Mouse (Mus musculus) right cerebral cortex, postnatal 10 days (tissue): ENCODE data around the gene B9d2.

Experiments used
- DNase-seq, 2 experiments: peaks; one replicate each; pipeline ENCODE4 v3.0.0; 2021; ENCODE audit warnings: low spot score in 2 of 2

B9d2 gene

DNA sequence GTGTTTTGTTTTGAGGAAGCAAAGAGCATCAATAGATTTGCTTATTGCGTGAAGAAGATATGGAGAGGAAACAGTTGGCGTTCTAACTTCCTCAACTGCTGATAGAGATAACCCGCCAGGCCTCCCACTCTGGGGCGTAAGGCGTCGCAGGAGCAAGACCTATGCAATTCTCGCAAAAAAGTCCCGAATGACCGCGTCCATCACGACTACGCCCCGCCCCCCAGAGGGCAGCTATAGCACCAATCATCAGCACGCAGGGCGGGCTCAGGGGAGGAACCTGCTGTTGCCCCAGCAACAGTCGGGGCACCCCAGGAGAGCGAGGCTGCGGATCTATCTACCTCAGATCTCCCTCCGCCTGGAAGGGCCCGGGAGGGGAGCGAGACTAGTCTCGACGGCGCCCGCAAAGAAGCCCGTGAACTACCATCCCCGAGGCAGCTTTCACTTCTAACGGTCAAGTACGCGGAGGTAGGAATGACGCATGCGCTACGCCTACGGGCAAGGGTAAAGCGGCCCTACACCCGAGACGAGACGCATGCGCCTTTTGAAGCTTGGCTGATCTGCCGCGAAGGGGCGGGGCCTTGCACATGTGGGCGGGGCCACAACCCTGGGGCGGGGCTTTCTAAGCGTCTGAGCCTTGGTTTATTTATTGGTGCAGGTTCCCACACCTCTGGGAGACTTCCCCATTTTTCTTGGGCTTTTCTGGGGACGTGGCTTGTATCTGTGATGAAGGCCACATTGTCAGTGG lies at the start of gene B9d2:
Gene B9d2, plus strand, starts transcription at position 267 of the 745 bp plus-strand sequence.
- peak; percentile 95 to 96 for DNase-seq

DNA sequence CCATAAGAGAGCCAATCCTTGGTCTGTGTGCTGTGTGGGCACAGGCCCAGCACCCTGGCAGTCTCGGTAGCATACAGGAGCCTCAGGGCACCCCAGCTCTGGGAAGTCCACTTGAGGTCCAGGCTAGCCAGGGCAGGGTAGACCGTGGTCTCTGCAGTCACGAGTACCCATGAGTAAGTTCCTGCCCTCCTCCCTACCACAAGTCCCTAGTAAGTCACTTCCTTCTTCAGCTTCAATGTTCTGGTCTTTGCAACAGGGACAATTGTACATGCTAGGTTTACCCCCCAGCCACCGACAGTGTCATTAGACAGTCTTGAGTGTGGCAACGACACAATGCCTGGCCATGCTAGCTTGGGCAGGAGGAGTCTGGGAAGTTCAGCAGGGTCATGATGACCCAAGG lies 47.9 kb upstream of the B9d2 start:
- DNase-seq = no peak

DNA sequence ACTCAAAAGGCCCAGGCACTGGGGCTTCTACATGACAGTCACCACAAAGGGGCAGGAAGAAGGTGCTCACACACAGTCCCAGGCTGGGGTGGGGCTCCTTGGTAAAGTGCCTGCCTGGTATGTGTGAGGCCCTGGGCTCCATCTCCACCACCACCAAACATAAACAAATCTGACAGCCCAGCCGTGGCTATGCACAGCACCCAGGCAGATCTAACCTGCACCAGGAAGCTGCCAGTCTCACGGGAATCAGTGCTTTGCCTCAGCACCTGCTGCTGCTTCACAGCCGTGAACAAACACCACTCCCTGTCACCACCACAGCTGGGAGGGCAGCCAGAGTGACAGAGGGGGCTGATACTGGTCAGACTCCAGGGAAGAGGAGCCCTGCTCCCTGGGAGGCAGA lies 44.2 kb upstream of the B9d2 start:
- no peak for DNase-seq

DNA sequence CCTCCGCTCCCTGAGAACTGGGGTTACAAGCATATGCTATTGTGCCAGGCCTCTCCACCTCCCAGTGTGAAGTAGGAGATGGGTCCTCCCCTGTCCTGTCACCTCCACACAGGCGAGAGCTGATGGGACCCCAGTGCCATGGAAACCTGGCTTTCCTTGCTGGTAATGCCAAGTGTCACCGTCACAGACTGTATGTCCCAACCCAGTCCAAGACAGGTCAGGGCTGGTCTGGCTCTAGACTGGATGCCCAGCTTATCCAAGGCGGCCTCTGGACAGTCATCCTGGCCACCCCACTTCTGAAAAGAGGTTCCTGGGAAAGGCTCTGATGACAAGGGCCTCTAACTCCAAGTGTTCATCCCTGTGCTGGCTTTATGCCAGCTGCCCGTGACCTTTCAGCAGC lies 43.5 kb upstream of the B9d2 start:
- no peak for DNase-seq

DNA sequence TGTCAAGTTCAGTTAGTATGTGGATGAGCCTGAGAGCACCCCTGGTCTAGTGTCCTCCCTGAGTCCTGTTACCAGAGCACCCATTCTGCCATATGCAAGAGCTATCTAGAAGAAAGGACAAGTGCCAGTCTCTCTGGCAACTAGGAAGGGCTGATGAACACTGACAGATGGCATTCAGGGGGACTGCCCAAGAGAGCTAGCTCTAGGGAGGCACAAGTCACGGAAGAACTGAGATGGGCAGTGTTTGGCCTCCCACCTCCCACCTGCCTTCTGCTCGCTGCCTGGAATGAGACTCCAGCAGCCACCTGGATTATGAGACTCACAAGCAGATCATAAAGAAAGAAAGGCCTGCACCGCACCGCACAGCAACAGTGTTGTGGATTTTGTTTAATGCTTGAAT lies 40.8 kb upstream of the B9d2 start:
- DNase-seq = no peak

DNA sequence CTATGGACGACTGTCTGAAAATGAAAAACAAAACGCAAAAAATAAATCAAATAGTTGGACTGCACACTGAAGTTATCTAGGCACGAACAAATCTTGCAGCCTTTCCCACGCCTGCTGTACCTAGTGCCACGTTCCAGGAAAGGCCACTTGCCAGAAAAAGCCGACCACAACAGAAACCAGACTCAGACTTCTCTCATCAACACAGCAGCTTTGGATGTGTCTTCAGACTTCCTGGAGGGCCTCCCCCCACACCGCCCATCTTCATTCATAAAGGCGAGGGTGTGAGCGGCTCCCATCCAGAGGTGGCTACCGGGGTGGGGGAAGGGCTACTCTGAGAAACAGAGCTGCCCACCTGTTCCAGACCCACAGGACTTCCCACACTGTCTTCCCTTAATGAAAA lies 36.4 kb upstream of the B9d2 start:
- DNase-seq = no peak

DNA sequence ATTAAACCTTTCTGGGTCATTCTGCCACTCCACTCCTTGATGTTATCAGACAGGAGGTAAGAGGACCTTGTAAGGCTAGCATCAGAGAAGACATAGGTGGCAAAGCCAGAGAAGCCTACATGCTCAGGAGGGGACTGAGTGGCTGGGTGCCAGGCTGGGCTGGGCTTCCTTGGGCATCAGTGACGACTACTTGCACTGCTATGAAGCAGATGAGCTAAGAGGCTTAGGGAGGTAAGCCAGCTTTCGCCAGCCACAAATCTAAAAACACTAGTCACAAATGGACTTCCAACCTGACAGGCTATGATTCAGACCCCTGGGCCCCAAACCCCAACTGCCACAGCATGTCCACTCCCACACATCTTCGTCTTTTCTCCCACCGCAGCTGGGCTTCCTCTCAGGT lies 35.9 kb upstream of the B9d2 start:
- no peak for DNase-seq

DNA sequence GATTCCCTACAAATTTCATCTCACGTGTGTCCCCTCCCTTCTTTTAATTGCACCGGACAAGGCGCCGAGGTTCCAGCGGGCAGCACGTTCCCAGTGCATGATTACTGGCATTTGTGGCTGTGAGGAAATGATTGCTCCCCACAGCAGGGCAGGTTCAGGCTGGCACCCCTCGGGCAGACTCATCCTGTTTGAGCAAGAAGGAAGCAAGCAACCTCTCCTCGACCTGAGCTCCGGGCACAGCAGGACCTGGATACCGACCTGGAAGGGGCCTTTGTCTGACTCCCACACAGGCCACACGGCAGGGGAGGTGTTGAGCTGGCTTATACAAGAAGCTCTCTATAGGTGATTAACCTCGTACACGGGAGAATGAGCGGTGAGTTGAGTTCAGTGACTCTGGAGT lies 35.5 kb upstream of the B9d2 start:
- DNase-seq = no peak

DNA sequence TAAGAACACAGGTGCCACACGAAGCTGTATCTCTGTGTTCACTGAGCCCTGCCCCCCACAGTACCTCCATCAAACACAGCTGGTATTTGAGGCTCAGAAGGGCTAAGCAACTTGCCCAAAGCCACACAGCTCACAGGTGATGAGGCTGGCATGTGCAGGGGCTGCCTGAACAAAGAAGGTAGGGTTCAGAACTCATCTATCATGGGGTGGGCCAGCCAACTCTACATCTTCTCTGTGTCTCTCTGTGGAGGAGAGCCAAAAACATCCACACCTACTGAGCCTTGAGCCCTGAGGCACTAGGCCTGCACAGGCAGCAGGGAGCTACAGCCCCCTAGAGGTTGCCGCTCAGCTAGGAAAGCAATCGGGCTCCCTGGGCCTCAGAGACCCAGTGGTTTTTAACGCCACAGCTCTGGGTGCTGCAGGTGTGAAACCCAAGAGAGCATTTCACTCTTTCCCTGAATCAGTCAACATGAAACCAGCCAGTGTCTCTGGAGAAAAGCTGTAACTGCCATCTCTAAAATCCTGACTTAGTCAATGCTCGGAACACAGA lies 32.9 kb upstream of the B9d2 start:
- no peak for DNase-seq

DNA sequence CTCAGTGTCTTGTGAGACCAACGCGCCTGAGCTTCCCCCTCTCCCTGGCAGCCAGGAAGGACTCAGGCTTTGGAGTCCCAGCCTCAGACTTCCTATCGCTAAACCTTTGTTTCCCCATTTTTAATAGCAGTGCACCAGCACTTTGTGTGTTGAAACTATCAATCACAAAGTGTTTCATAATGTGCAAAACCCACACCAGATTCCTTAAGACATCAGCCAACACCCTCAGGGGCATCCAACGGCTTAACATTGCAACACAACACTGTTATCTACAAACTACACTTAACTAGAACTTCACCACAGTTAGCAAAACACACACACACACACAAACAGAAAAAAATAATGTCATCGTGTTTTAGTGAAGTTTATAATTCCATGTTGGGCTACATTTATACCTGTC lies 30.7 kb upstream of the B9d2 start:
- DNase-seq = no peak

DNA sequence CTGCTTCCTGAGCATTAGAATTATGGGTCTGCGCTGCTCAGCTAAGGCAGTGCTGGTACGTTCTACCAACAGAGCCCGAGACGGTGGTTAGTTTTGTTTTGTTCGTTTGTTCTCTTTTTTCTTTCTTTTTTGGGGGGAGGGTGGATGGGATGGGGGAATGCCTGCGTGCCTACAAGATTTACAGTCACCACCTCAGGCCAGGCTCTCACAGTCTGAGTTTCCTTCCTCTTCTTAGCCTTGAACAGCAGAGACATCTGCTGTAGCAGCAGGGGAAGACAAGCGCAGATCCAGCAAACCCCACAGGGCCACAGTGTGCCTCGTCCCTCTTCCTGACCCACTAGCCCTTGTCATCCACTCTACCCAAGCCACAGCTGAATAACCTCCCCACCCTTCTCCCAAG lies 29.3 kb upstream of the B9d2 start:
- DNase-seq = no peak

DNA sequence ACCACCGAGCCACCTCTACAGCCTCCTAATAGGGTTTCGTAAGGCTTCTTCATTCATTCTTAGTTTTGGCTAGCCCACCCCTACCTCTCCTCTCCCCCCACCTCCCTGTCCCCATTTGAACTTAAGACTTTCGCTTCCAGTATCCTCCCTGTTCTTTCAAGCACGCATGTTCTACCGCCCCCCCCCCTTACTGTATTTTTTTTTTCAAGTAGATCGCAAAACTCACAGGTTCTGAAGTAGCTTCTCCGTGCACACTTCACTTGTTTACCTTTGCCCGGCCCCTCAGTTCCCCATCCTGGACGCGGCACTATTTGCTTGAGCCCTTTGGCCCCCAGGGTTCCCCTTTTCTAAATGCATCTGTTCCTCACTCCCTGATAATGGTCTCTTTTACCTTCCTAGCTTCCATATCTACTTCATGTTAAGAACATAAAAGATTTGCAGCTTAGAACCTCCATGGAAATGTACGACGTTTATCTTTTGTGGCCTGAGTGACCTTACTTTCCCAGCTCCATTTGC lies 28.3 kb upstream of the B9d2 start:
- no peak for DNase-seq

DNA sequence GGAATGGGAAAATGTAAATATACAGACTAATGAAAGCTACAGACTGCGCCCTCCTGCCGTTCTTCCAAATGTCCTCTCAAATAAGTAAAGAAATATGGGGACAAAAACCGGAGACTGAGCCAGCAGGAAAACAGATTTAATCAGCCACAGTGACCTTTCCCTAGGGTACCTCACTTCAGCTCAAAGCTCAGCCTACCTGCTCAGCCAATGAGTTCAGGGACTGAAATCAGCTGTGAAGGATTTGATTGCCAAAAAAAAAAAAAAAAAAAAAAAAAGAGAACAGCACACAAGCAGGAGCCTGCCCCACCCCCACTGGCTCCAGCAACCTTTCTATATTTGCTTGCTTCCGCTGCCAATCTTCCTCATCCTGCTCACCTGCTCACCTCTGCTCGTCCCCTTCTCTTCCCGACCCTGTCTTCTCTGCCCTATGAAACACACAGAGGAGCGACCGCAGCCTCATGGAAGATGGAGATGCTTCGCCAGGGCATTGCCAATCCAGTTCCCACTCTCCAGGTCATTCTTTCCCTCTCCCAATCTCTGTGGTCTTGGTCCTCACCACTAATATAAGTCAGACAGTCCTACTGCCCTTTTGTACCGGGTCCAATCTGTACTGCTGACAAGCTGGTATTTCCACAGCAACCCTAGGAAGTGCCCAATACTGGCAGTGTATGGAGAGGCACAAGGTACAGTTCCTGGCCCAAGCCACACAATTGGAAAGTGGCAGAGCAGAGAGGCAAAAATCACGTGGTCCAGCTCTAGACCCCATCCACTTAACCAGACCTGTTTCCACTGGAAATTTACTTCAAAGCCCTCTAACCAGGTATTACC lies 24.8 kb upstream of the B9d2 start:
- DNase-seq = no peak

DNA sequence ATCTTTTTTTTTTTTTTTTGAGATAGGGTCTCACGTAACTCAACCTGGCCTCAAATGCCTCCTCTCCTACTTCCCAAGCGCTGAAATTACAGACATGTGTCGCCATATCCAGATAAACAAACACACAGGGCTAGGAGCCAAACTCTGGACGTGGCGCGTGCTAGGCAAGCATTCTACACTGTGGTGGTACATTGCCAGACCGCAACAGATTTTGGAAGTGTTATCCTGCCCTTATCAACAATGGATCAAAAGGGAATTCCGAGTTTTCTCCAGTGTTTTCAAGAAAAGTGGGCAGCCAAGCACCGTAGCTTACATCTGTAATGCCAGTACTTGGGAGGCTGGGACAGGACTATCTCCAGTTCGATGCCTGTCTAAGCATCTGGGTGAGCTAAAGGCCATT lies 22.8 kb upstream of the B9d2 start:
- no peak for DNase-seq

DNA sequence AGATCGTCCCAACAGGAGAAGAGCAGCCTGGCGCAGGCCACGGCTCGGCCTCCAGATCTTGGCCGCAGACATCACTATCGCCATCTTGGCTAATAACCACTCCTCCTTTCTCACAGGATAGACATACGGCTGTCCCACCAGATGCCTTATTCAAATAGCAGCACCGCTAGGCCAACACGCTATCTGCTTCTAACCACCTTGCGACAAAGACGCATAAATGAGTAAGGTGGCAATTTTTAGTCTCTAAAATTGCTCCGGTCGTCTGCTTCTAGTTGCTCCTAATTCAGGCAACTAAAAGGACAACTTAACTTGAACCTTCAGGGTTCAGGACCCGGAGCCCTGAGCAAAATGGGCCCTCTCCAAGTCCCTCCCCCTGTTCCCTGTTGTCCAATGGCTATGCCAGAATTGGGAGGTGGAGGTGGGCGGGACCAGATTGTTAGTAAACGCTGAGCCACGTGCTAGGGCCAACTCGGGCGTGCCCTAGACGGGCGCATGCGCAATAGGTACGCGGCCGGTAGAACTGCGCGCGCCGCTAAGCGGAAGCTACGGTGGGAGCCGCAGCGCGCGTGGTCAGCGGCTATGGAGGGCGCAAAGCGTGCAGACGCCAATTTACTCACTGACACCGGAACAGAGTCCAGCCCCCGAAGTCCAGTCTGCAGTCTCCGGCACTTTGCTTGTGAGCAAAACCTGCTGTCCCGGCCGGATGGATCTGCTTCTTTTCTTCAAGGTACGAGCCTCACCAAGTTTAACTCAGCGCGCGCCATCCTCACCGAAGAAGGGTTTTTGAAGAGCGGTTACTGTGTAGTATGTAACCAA lies 21.7 kb upstream of the B9d2 start, which contains the start of the genes Bckdha and Exosc5:
Gene Bckdha, minus strand, starts transcription at position 325 of the 816 bp plus-strand sequence.
Gene Exosc5, plus strand, starts transcription at position 508 of the 816 bp plus-strand sequence.
- DNase-seq = peak; percentile 100

DNA sequence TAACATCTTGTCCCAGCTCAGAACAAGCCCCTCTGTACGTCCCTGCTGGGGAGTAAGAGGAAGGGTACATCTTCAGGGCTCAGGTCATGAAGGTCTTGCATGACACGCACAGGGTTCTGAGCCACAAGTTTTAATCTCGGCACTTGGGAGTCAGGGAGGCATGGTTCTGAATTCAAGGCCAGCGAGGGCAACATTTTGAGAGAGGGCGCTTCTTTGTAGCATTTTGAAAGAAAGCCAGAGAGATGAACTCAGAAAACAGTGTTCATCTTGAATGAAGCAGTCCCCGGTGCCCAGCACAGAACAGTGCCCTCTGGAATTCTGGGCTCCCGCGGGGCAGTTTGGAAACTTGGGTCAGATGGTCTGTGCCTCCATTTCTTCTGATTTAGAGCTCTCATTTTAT lies 14.2 kb upstream of the B9d2 start:
- DNase-seq = no peak

DNA sequence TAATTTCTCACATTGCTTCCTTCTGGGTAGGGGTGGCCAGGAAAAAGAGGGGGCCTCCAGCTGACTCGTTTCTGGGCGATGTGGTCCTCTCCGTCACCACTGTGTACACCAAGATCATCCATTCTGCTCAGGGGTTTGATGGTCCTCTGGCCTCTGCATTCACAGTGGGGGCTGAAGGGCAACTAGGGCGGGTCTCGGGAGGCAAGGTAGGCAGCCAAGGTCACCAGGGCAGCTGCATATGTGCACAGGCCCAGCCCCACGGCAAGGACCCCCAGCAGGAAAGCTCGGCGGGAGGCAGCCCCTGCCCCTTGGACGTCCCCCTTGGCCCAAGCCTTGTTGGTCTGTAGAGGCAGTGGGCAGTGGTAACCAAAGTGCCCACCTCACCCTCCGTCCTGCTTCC lies 11.4 kb upstream of the B9d2 start:
- no peak for DNase-seq

DNA sequence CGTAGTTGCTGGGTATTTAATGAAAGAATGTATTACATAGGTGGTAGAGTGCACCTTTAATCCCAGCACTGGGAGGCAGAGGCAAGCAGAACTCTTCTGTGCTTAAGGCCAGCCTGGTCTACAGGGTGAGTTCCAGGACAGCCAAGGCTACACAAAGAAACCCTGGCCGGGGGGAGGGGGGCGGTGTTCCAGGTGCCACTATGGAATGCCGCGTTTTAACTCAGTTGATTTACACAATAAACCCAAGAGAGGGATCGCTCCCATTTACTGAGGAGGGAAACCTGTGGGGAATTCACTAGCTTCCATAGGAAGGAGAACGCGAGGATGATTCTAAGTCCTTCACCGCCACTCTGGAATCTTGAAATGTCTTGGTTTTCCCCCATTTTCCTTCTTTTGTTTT lies 10.9 kb upstream of the B9d2 start:
- no peak for DNase-seq

DNA sequence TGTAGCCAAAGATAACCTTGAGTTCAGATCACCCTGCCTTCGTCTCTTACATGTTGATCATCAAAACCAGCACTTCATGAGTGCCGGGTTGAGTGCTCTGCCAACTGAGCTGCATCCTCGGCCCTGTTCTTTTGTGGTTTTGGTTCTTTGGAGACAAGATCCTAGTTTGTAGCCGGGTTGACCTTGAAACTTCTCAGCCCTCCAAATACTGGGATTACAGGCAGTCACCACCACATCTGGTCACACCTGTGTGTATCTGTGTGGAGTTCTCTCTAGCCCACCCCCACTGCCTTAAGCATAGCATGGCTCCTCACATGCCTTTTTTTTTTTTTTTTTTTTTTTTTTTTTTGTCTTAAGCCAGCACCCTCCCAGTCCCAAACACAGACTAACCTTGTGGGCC lies 10.5 kb upstream of the B9d2 start:
- no peak for DNase-seq

DNA sequence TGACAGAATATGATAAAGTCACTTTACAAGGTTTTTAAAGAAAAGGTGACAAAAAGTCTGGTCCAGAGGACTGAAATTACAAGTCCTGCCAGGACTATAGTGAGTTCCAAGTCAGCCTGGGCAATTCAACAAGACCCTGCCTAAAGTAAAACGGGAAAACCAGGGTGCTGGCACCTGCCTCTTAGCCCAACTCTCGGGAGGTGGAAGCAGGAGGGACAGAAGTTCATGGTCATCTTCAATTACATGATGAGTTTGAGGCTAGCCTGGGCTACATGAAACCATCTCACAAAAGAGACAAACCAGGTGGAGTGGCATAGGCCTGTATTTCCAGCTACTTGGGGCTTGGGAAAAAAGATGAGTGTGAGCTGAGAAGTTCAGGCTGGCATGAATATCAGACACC lies 8.9 kb upstream of the B9d2 start:
- no peak for DNase-seq

DNA sequence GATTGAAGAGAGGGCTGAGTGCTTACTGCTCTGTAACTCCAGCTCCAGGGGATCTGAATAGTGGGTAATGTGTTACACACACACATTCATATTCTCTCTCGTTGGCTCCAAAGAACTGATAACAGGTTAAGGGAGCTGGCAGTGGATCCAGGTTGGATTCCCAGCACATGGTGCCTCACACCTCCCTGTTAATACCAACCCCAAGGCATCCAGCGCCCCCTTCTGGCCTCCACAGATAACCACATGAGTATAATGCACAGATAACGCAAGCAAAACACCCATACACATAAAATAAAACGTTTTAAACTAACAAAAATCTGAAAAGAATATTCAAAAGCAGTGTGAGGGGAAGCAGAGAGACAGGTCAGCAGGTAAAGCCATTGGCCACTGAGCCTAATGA lies 8.1 kb upstream of the B9d2 start:
- DNase-seq = no peak

DNA sequence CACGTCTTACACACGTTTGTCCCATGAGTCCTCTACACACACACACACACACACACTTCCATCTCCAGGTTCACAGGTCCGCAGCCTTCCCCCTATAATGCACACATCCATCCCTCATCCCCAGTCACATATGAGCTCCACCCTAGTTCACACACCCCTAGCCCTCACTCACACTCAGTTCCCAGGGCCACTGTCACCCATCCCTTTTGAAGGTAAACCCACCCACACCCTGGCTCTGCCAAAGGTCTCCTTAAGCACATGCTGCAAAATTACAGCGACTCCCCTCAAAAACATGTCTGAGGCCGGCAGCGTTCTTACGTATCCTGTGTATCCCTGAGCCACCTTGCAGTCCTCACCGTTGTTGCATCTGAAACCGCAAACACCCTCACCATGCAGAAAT lies 6.3 kb upstream of the B9d2 start:
- DNase-seq = no peak
